Mouse (Mus musculus) embryonic facial prominence, embryonic 14.5 days (tissue): ENCODE data around the gene Slc48a1. TPM values are rescaled to one million over a fixed set of nuclear protein-coding genes. Genes with fewer than 3 reads are reported as not detected.

Experiments
- ATAC-seq: fragments of 200-750 bp; cut with Nextera tagmentation; 2 replicates; pipeline ENCODE4 v1.8.0; 2017; ENCODE audit warnings: low read depth, moderate number of reproducible peaks, moderate TSS enrichment
- DNase-seq: peaks from one replicate; pipeline ENCODE4 v3.0.0-alpha.2; 2015; ENCODE audit warnings: low spot score
- H3K27ac ChIP-seq: fragments of 300-500 bp; sonication (generic); replicated peaks from 2 replicates; pipeline ENCODE4 v1.5.1; 2014; ENCODE audit warnings: low read depth, mild to moderate bottlenecking, low read length, moderate library complexity
- H3K27me3 ChIP-seq: fragments of 300-500 bp; sonication (generic); replicated peaks from 2 replicates; pipeline ENCODE4 v1.6.1; 2014; ENCODE audit warnings: low read length; ENCODE audit not compliant: control insufficient read depth, insufficient read depth
- H3K36me3 ChIP-seq: fragments of 300-500 bp; sonication (generic); 2 replicates; pipeline ENCODE4 v1.6.1; 2014; ENCODE audit warnings: low read length, mixed read lengths; ENCODE audit not compliant: control insufficient read depth, insufficient read depth
- H3K4me1 ChIP-seq: fragments of 300-500 bp; sonication (generic); 2 replicates; pipeline ENCODE4 v1.6.1; 2014; ENCODE audit warnings: antibody characterized with exemption, low read length; ENCODE audit not compliant: control insufficient read depth, insufficient read depth
- H3K4me2 ChIP-seq: fragments of 300-500 bp; sonication (generic); 2 replicates; pipeline ENCODE4 v1.6.1; 2014; ENCODE audit warnings: low read depth, mild to moderate bottlenecking, low read length, moderate library complexity, mixed read lengths
- H3K4me3 ChIP-seq: fragments of 300-500 bp; sonication (generic); 2 replicates; pipeline ENCODE4 v1.5.1; 2014; ENCODE audit warnings: low read depth, mild to moderate bottlenecking, low read length
- H3K9ac ChIP-seq: fragments of 300-500 bp; sonication (generic); 2 replicates; pipeline ENCODE4 v1.6.1; 2014; ENCODE audit warnings: low read depth, mild to moderate bottlenecking, low read length, moderate library complexity, mixed read lengths
- H3K9me3 ChIP-seq: fragments of 300-500 bp; sonication (generic); 2 replicates; pipeline ENCODE4 v1.6.1; 2016; ENCODE audit warnings: low read length; ENCODE audit not compliant: control insufficient read depth
- WGBS: fragments of 180-500 bp; shearing (Covaris S2); extraction: QIAGEN DNeasy Blood & Tissue Kit; methylation state at CpG from one replicate; pipeline ENCODE4 v1.1.7; 2014; 5-methylcytosine and 5-hydroxymethylcytosine counted together
- polyA plus RNA-seq: library from polyadenylated mRNA; unstranded; fragments of >200 nt; fragmentation: Nextera tagmentation; extraction: Ambion mirVana; gene quantifications from 2 replicates; pipeline ENCODE4 v1.2.1, GENCODE M21; 2014

Slc48a1 gene
- polyA plus RNA-seq, 1 experiment from 2014 or later: 37.5 TPM

DNA sequence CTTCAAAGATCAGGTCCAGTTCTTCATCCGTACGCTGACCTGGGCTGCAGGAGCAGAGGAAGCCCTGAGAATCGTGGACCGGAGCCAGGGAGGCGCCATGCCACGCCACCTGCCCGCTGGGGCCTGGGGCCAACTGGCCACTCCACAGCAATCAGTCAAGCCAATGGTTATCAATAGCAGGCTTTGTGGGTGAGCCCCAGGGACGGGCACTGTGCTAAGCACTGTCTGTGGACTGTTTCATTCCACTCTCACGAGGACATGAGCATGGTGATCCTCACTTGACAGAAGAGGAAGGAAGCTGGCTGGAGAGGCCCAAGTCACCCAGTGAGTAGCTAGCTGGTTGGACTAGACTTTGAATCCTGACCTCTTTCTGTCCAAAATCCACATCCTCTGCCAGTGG lies 18.3 kb upstream of the Slc48a1 start:
- no peak for DNase-seq
- WGBS: 91% methylated on average over 9 of the region's 9 CpGs
- Histone ChIP-seq H3K4me2 (no peak overlapping the region), H3K4me3 (no peak overlapping the region), H3K27ac (no peak overlapping the region), H3K9me3 (no peaks in the 10 kb centered on the region), H3K9ac (no peak overlapping the region), H3K4me1 (peaks cover 14% of the 10 kb centered on the region), H3K36me3 (peaks cover 12% of the 10 kb centered on the region), H3K27me3 (no peaks in the 10 kb centered on the region)
- ATAC-seq: no peak

DNA sequence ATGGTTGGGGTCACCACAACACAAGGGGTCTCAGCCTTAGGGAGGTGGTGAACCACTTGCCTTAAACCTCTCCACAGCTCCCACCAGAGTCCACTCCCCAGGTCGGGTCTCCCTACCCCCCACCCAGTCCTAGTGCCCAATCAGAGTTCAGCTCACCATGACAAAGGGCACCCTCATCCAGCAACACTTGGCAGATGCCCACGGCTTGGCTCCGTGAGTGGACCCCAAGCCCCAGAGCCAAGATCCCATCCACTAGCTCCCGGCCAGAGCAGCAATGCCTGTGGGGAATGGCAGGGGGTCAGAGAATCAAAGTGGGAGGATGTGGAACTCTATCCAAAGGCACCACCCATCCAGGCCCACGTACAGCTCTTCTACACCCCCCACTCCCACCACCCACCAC lies 17.4 kb upstream of the Slc48a1 start:
- H3K27ac ChIP-seq: no peak overlapping the region
- H3K4me3 ChIP-seq: no peak overlapping the region
- H3K36me3 ChIP-seq: peaks cover 12% of the 10 kb centered on the region
- peaks cover 9% of the 10 kb centered on the region for H3K4me1 ChIP-seq
- no peak overlapping the region for H3K9ac ChIP-seq
- no peak overlapping the region for H3K4me2 ChIP-seq
- no peaks in the 10 kb centered on the region for H3K9me3 ChIP-seq
- ATAC-seq (no peak), DNase-seq (no peak)
- 67% methylated on average over 5 of the region's 5 CpGs for WGBS
- H3K27me3 ChIP-seq: 0 out of 2 replicates have a peak, but pooled peaks cover under 1% of the 10 kb centered on the region

DNA sequence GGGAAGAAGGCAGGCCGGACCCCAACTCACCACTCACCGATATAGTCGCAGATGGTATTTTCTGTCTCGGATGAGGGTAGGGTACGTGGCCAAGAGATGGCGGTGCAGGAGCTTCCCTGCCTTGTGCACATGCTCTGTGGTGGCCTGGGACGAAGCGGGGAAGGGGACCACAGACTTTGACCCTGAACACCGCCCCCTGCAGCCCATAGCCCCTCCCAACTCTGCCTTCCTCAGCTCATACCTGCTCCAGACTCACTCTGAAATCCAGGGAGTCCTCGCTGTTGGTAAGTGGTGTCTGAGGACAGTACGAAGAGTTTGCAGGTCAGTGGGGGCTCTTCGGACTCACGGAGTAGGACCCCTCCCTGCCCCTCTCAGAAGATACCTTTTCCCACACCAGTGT lies 16.9 kb upstream of the Slc48a1 start:
- no peak for DNase-seq
- H3K27ac ChIP-seq: no peak overlapping the region

DNA sequence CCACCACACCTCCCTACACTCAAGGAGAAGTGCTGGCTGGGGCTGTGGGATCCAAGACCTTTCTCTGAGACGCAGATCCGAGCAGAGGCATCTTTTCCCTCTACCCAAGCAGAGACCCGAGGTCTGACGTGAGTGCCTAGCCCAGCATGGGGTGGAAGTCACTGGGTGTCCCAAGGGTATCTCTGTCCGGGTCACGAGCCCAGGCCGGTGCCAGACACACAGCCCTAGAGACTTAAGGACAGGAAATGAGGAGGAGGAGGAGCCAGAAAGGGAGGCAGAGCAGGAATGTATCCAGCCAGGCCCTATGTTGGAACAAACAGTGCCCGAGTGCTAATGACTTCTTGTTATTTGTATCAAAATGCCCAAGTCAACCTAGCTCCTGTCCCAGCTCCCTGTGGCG lies 15.6 kb upstream of the Slc48a1 start:
- DNase-seq (no peak), ATAC-seq (no peak)
- Histone ChIP-seq H3K4me2 (no peak overlapping the region), H3K27ac (no peak overlapping the region), H3K4me3 (no peak overlapping the region), H3K9ac (no peak overlapping the region), H3K4me1 (peaks cover 19% of the 10 kb centered on the region), H3K9me3 (no peaks in the 10 kb centered on the region), H3K36me3 (peaks cover 8% of the 10 kb centered on the region; the same call in 1 of the 2 replicates), H3K27me3 (peaks cover 16% of the 10 kb centered on the region)
- WGBS: 41% methylated on average over 9 of the region's 9 CpGs

More for the DNA sequence above, 16.9 kb upstream of the Slc48a1 start:
- peaks cover 12% of the 10 kb centered on the region for H3K36me3 ChIP-seq
- peaks cover 5% of the 10 kb centered on the region; the same call in 1 of the 2 replicates for H3K27me3 ChIP-seq
- no peaks in the 10 kb centered on the region for H3K9me3 ChIP-seq
- H3K4me1 ChIP-seq: peaks cover 11% of the 10 kb centered on the region
- ATAC-seq: no peak
- no peak overlapping the region for H3K4me2 ChIP-seq
- H3K9ac ChIP-seq: no peak overlapping the region
- 47% methylated on average over 13 of the region's 13 CpGs for WGBS
- H3K4me3 ChIP-seq: no peak overlapping the region

DNA sequence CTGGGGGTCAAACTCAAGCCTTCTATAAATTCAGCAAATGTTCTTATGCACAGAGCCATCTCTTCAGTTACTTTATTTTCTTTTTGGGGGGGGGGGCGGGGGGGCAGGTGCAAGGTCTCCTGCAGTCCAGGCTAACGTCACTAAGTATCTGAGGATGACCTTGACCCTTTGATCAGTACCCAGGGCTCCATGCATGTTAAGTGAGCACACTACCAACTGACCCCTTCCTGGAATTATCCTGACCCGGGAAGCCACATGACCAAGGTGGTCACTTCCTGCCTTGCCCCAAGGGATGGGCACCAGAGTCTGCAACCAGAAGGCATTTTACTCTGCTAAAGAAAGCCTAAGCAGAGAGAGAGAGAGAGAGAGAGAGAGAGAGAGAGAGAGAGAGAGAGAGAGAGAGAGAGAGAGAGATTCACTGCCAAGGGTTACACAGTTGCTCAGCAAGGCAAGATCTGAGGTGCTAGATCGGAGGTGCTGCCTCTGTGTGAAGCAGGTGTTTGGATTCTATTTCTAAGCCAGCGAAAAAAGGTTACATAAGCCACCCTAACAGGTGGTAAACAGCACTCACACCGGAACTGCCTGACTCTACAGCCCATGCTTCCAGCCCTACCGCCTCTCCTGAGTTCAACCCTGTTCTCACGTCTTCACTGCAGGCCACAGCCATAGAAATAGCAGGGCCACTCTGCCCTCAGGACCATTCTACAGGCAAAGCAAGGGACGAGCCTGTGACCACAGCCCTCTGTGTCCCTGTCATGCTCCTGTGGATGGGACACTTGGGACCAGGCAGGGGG lies 14.9 kb upstream of the Slc48a1 start:
- Histone ChIP-seq H3K9me3 (no peaks in the 10 kb centered on the region), H3K9ac (no peak overlapping the region), H3K27ac (no peak overlapping the region), H3K4me1 (peaks cover 23% of the 10 kb centered on the region), H3K4me2 (no peak overlapping the region), H3K4me3 (no peak overlapping the region), H3K27me3 (peaks cover 16% of the 10 kb centered on the region), H3K36me3 (peaks cover 7% of the 10 kb centered on the region; the same call in 1 of the 2 replicates)
- WGBS: 43% methylated on average over 9 of the region's 9 CpGs
- DNase-seq (no peak), ATAC-seq (no peak)

DNA sequence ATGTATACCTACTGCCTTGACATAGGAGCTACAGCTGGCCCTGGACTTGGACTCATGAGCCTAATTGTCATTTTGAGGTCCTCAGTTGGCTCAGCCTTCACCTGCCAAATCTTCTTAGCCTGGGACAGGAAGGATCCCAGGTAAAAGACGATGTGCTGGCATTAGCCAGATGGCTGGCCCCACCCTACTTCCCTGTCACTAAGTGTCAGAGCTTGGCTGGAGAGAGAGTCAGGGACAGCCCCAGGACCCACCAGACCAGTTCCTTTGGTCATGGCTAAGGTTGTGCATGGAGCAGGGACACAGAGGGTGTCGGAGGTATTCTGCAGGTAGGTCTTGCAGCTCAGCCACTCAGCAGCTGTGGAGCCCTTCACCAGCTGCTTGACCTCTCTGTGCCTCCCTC lies 13.8 kb upstream of the Slc48a1 start:
- 57% methylated on average over 2 of the region's 2 CpGs for WGBS
- Histone ChIP-seq H3K27ac (no peak overlapping the region), H3K9me3 (no peaks in the 10 kb centered on the region), H3K4me1 (peaks cover 23% of the 10 kb centered on the region), H3K4me3 (no peak overlapping the region), H3K4me2 (no peak overlapping the region), H3K36me3 (no peaks in the 10 kb centered on the region), H3K9ac (no peak overlapping the region), H3K27me3 (peaks cover 16% of the 10 kb centered on the region)
- ATAC-seq: no peak
- DNase-seq: no peak

DNA sequence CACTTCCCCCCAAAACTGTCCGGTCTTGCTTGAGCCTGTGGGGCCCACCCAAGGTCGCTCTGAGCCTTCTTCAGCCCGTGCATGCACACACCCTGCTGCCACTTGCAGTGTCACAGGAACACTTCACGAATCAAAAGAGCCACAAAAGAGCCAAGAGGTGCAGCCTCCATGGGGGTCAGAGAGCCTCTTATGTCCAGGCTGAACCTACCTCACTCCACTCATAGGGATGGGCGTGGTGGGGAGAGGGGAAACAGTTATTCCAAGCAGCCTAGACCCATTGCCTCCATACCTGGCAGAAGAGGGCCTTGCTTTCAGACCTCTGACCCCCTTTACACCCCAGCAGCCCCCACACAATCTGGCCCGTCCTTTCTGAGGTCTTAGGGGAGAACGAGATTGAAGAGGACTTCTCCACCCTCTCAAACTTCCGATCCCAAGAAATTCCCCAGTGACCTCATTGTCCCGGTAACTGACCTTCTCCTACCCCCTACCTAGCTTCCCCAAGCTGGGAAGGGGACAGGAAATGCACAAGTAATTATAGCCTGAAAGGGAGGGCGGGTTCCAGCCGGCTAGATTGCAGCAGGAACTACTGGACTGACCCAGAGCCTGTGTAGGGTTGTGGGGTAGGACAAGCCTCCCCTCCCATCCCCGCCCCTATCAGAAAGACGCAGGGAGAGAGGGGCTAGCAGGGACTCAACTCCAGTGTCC lies 13.1 kb upstream of the Slc48a1 start:
- WGBS: 40% methylated on average over 13 of the region's 13 CpGs
- DNase-seq: no peak
- Histone ChIP-seq H3K4me1 (peaks cover 23% of the 10 kb centered on the region), H3K9ac (no peak overlapping the region), H3K36me3 (no peaks in the 10 kb centered on the region), H3K9me3 (no peaks in the 10 kb centered on the region), H3K4me3 (peak overlapping the region; percentile 1; the same call in 1 of the 2 replicates), H3K4me2 (peak overlapping the region; percentile 82), H3K27me3 (peaks cover 16% of the 10 kb centered on the region), H3K27ac (no peak overlapping the region)
- no peak for ATAC-seq

DNA sequence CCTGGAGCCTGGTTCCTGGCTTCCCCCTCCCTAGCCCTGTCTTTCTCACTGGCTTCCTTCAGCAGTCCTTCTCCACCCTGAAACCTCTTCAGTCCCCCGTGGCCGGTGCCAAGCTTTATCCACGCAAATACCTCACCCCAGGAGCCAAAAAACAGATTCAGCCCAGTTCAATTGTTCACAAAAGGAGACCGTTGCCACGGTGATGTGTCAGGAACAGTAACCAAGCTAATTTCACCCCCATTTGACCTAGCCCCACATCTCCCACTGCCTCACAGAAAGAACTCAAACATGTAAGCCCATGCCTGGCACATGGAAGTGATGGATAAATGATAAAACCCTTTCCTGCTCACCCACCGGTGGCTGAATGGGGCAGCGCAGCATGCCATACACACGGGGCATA lies 12.1 kb upstream of the Slc48a1 start:
- H3K27me3 ChIP-seq: peaks cover 16% of the 10 kb centered on the region
- H3K4me2 ChIP-seq: peak overlapping the region; percentile 82
- H3K9ac ChIP-seq: 0 out of 2 replicates have a peak overlapping the region, but pooled peaks have one; percentile 64
- no peaks in the 10 kb centered on the region for H3K36me3 ChIP-seq
- ATAC-seq: no peak
- H3K4me1 ChIP-seq: peaks cover 23% of the 10 kb centered on the region
- H3K27ac ChIP-seq: no peak overlapping the region
- DNase-seq: no peak
- no peaks in the 10 kb centered on the region for H3K9me3 ChIP-seq
- WGBS: 24% methylated on average over 8 of the region's 8 CpGs
- peak overlapping the region; percentile 42 for H3K4me3 ChIP-seq
